8 mouse cellular contexts compared by ENCODE assay signal in the genomic region with DNA sequence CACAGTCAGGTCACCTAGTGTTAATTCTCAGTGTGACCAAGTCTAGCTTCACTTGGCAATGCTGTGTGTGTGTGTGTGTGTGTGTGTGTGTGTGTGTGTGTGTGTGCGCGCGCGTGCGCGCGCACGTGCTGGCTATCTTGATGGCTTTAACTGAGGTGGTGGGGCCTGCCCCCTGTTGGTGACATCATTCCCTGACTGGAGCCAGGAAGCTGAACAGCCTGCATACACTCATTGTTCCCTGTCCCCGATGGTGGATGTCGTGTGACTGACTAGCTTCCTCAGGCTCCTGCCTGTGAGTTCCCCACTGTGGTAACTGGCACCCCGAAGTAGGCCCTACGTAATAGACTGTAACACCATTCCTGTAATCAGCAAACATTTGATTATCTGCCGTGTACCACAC. TPM values are rescaled to one million over a fixed set of nuclear protein-coding genes. Genes with fewer than 3 reads are reported as not detected.
DNase-seq lines count a peak whose midpoint lies in the region; ATAC-seq and TF ChIP-seq lines count a peak whose summit lies in the region.

No protein-coding gene starts in this region.

- peak; percentile 44; the same call in 1 of the 2 replicates for ATAC-seq in lung, postnatal 0 days
- ATAC-seq in heart, postnatal 0 days (ENCODE audit: insufficient read depth, low read depth): peak; percentile 8; the same call in 1 of the 2 replicates

- 74% methylated on average over 13 of the region's 13 CpGs for WGBS in lung, postnatal 0 days
- WGBS in lung, adult 2 months: 73% methylated on average over 13 of the region's 13 CpGs
- 67% methylated on average over 13 of the region's 13 CpGs for WGBS in heart, postnatal 0 days

- TF ChIP-seq CTCF in lung, postnatal 0 days (IDR thresholded peaks at IDR 0.05): peak; percentile 37
- TF ChIP-seq CTCF in lung, adult 2 months (IDR thresholded peaks at IDR 0.05; ENCODE audit: insufficient read depth, low read length): no peak
- TF ChIP-seq CTCF in heart, postnatal 0 days (IDR thresholded peaks at IDR 0.05; ENCODE audit: low read depth): no peak; the same call in 1 of the 2 replicates

- DNase-seq in adrenal gland, adult 8-10 months: peak; percentile 8
- no peak for DNase-seq in adrenal gland, adult 18-20 months (ENCODE audit: low spot score in 2 of 2)
- DNase-seq in lung, postnatal 0 days (ENCODE audit: low spot score): peak; percentile 13
- no peak for DNase-seq in lung, adult 2 months
- DNase-seq in heart, postnatal 0 days (ENCODE audit: low spot score): no peak
- peak; percentile 8 for DNase-seq in naive thymus-derived CD4-positive, alpha-beta T cell, adult 2 months (ENCODE audit: low read depth)
- no peak for DNase-seq in spleen, postnatal 36 days (ENCODE audit: low spot score in 2 of 2)
- DNase-seq in right cerebral cortex, adult 18-20 months: no peak

- H3K4me1 ChIP-seq in lung, postnatal 0 days (ENCODE audit: insufficient read depth, low read depth, low read length): no peaks in the 10 kb centered on the region
- H3K4me1 ChIP-seq in lung, adult 2 months (ENCODE audit: control insufficient read depth, insufficient read depth, low read length): no peaks in the 10 kb centered on the region
- H3K4me1 ChIP-seq in heart, postnatal 0 days (ENCODE audit: control insufficient read depth, insufficient read depth): peaks cover 12% of the 10 kb centered on the region; the same call in 1 of the 2 replicates

- no peak overlapping the region for H3K4me3 ChIP-seq in lung, postnatal 0 days (ENCODE audit: low read depth, low read length)
- no peak overlapping the region for H3K4me3 ChIP-seq in lung, adult 2 months (replicated peaks; ENCODE audit: extremely low read depth, low read depth, low read length)
- H3K4me3 ChIP-seq in heart, postnatal 0 days (ENCODE audit: low read depth, low read length): no peak overlapping the region

- H3K9me3 ChIP-seq in lung, postnatal 0 days (ENCODE audit: low read length): no peaks in the 10 kb centered on the region
- H3K9me3 ChIP-seq in heart, postnatal 0 days (replicated peaks; ENCODE audit: control insufficient read depth, low read length): no peaks in the 10 kb centered on the region

- no peak overlapping the region for H3K27ac ChIP-seq in lung, postnatal 0 days (ENCODE audit: low read length)
- no peak overlapping the region for H3K27ac ChIP-seq in heart, postnatal 0 days (ENCODE audit: low read depth)

- no peaks in the 10 kb centered on the region for H3K27me3 ChIP-seq in lung, postnatal 0 days (replicated peaks; ENCODE audit: insufficient read depth, low read length)
- no peaks in the 10 kb centered on the region for H3K27me3 ChIP-seq in heart, postnatal 0 days (ENCODE audit: control insufficient read depth, insufficient read depth, low read length)

- H3K36me3 ChIP-seq in lung, postnatal 0 days (ENCODE audit: insufficient read depth, low read length): no peaks in the 10 kb centered on the region
- 0 out of 2 replicates have a peak, but pooled peaks cover 6% of the 10 kb centered on the region for H3K36me3 ChIP-seq in heart, postnatal 0 days (replicated peaks; ENCODE audit: control insufficient read depth, insufficient read depth, low read length)

- TF ChIP-seq EP300 in lung, postnatal 0 days (IDR thresholded peaks at IDR 0.05): no peak
- no peak for TF ChIP-seq EP300 in heart, postnatal 0 days (IDR thresholded peaks at IDR 0.05; ENCODE audit: low read depth)

- H3K4me2 ChIP-seq in lung, postnatal 0 days (replicated peaks; ENCODE audit: low read depth, low read length): no peak overlapping the region
- no peak overlapping the region for H3K4me2 ChIP-seq in heart, postnatal 0 days (ENCODE audit: low read depth, low read length)

- no peak overlapping the region for H3K9ac ChIP-seq in lung, postnatal 0 days (replicated peaks; ENCODE audit: low read depth)
- H3K9ac ChIP-seq in heart, postnatal 0 days (replicated peaks; ENCODE audit: low read depth, low read length): no peak overlapping the region

- no peak for TF ChIP-seq POLR2A in lung, adult 2 months (IDR thresholded peaks at IDR 0.05; ENCODE audit: borderline replicate concordance, extremely low read depth, low read depth, low read length)

RNA-seq across cellular contexts. Expression of a gene that starts 27.5 kb away (rescaled TPM):
- total RNA-seq in adrenal gland, adult 8-10 months (2022): 1 to 10 TPM in 1 of 4 experiments, under 1 TPM in 3; 0.56 to 1.2 (median 0.92) TPM
- total RNA-seq in adrenal gland, adult 18-20 months (2021): under 1 TPM; 0.36 to 0.58 TPM
- 0.53 and 0.77 TPM in 2 replicates for polyA plus RNA-seq in lung, postnatal 0 days (2015; fragmentation: Nextera tagmentation; extraction: Ambion mirVana)
- 0.52 and 0.62 TPM in 2 replicates for polyA plus RNA-seq in lung, adult 2 months (2012; rRNA removed)
- total RNA-seq in heart, postnatal 0 days (2014; rRNA removed; ENCODE audit: low replicate concordance): not detected in 2 replicates
- polyA plus RNA-seq in heart, postnatal 0 days (2015; fragmentation: Nextera tagmentation; extraction: Ambion mirVana): 0.21 and 0.22 TPM in 2 replicates

RNA-seq across cellular contexts. Expression of a gene that starts 36.1 kb away (rescaled TPM):
- total RNA-seq in adrenal gland, adult 8-10 months (2022): 10 to 100 TPM; 29.6 to 37.0 (median 30.5) TPM
- 10 to 100 TPM; 24.4 to 24.9 TPM for total RNA-seq in adrenal gland, adult 18-20 months (2021)
- polyA plus RNA-seq in lung, postnatal 0 days (2015; fragmentation: Nextera tagmentation; extraction: Ambion mirVana): 26.7 and 28.6 TPM in 2 replicates
- 14.8 and 20.5 TPM in 2 replicates for polyA plus RNA-seq in lung, adult 2 months (2012; rRNA removed)
- total RNA-seq in heart, postnatal 0 days (2014; rRNA removed; ENCODE audit: low replicate concordance): 18.4 and 27.7 TPM in 2 replicates
- polyA plus RNA-seq in heart, postnatal 0 days (2015; fragmentation: Nextera tagmentation; extraction: Ambion mirVana): 19.9 and 20.4 TPM in 2 replicates

RNA-seq across cellular contexts. Expression of a gene that starts 57.8 kb away (rescaled TPM):
- total RNA-seq in adrenal gland, adult 8-10 months (2022): 100 to 1,000 TPM; 111 to 141 (median 121) TPM
- total RNA-seq in adrenal gland, adult 18-20 months (2021): 100 to 1,000 TPM; 105 to 120 TPM
- polyA plus RNA-seq in lung, postnatal 0 days (2015; fragmentation: Nextera tagmentation; extraction: Ambion mirVana): 106 and 112 TPM in 2 replicates
- polyA plus RNA-seq in lung, adult 2 months (2012; rRNA removed): 66.3 and 194 TPM in 2 replicates
- total RNA-seq in heart, postnatal 0 days (2014; rRNA removed; ENCODE audit: low replicate concordance): 51.2 and 60.0 TPM in 2 replicates
- 69.1 and 79.6 TPM in 2 replicates for polyA plus RNA-seq in heart, postnatal 0 days (2015; fragmentation: Nextera tagmentation; extraction: Ambion mirVana)

Comparison
In these comparisons a context has a peak if more than half of its experiments do, and no peak if none do; other contexts are left out.
1. DNase-seq: peak in adrenal gland, adult 8-10 months (single experiment), lung, postnatal 0 days (single experiment) and naive thymus-derived CD4-positive, alpha-beta T cell, adult 2 months (single experiment); none in adrenal gland, adult 18-20 months (0 of 2), lung, adult 2 months (single experiment), heart, postnatal 0 days (single experiment), spleen, postnatal 36 days (0 of 2) and right cerebral cortex, adult 18-20 months (single experiment).